Comparison of ENCODE assay signal across 9 mouse cellular contexts in the genomic region with DNA sequence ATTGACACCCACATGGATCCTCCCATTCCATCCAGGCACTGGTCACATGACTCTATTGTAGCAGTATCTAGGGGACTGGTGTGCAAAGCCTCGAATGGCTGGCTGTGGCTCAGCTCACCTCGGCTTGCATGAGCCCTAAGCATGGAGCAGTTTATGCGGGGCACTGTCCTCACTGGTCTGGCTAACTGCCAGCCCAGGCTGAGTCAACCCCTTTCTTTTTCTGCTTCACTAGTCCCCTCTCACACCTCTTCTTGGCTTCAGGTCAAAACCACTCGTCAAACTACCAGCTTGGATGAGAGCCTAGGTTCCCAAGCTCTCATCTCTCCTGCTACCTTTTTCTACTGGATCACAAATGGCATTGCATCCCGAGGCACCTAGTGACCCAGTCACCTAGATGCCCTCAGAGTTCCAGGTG. TPM values are rescaled to one million over a fixed set of nuclear protein-coding genes. Genes with fewer than 3 reads are reported as not detected.
DNase-seq lines count a peak whose midpoint lies in the region; ATAC-seq and TF ChIP-seq lines count a peak whose summit lies in the region.
"Had no signal": no experiment of that assay in that cellular context is flagged by ENCODE, and none has a peak within 500 bp of the region (broad histone marks: within the 10 kb centered on the region; RNA-seq: fewer than 3 reads in every experiment).

No protein-coding gene starts in this region.

- H3K36me3 ChIP-seq in midbrain, embryonic 16.5 days (ENCODE audit: control insufficient read depth, insufficient read depth, low read length), result no peaks in the 10 kb centered on the region
- no peaks in the 10 kb centered on the region for H3K36me3 ChIP-seq in midbrain, embryonic 10.5 days
- no peaks in the 10 kb centered on the region for H3K36me3 ChIP-seq in hindbrain, embryonic 16.5 days (ENCODE audit: control insufficient read depth, insufficient read depth, low read length)

- H3K4me3 ChIP-seq in midbrain, embryonic 16.5 days (ENCODE audit: low read depth, low read length), result no peak overlapping the region
- no peak overlapping the region for H3K4me3 ChIP-seq in midbrain, embryonic 10.5 days
- no peak overlapping the region for H3K4me3 ChIP-seq in hindbrain, embryonic 16.5 days (ENCODE audit: low read length)
- H3K4me3 ChIP-seq: left cerebral cortex, adult 2 months had no signal

- H3K4me1 ChIP-seq in midbrain, embryonic 16.5 days (ENCODE audit: control insufficient read depth, insufficient read depth, low read length), result no peaks in the 10 kb centered on the region
- H3K4me1 ChIP-seq in midbrain, embryonic 10.5 days, result no peaks in the 10 kb centered on the region
- H3K4me1 ChIP-seq in hindbrain, embryonic 16.5 days (ENCODE audit: control insufficient read depth, insufficient read depth, low read depth, low read length), result no peaks in the 10 kb centered on the region

- no peak overlapping the region for H3K4me2 ChIP-seq in midbrain, embryonic 16.5 days (ENCODE audit: low read length)
- no peak overlapping the region for H3K4me2 ChIP-seq in hindbrain, embryonic 16.5 days (ENCODE audit: low read length)

- no peak overlapping the region for H3K27ac ChIP-seq in midbrain, embryonic 16.5 days (ENCODE audit: low read length)
- H3K27ac ChIP-seq in midbrain, embryonic 10.5 days (replicated peaks), result no peak overlapping the region
- H3K27ac ChIP-seq in hindbrain, embryonic 16.5 days (ENCODE audit: low read depth, low read length), result no peak overlapping the region
- H3K27ac ChIP-seq: left cerebral cortex, adult 2 months had no signal

- ATAC-seq in midbrain, embryonic 16.5 days, result 0 out of 2 replicates have a peak, but pooled peaks have one; percentile 51
- peak; percentile 84 for ATAC-seq in hindbrain, embryonic 16.5 days

- no peak for TF ChIP-seq POLR2A in brain, embryonic 14.5 days (IDR thresholded peaks at IDR 0.05; ENCODE audit: borderline replicate concordance, extremely low read depth, insufficient read depth, insufficient read length, poor library complexity, severe bottlenecking)

- no peak for TF ChIP-seq CTCF in brain, embryonic 14.5 days (IDR thresholded peaks at IDR 0.05; ENCODE audit: borderline replicate concordance, extremely low read depth, insufficient read depth, insufficient read length)

- no peaks in the 10 kb centered on the region for H3K9me3 ChIP-seq in midbrain, embryonic 16.5 days (replicated peaks; ENCODE audit: control insufficient read depth, low read length, poor library complexity, severe bottlenecking)
- H3K9me3 ChIP-seq in midbrain, embryonic 10.5 days (replicated peaks), result no peaks in the 10 kb centered on the region; the same call in 1 of the 2 replicates
- H3K9me3 ChIP-seq in hindbrain, embryonic 16.5 days (ENCODE audit: control insufficient read depth, low read length), result no peaks in the 10 kb centered on the region

- H3K9ac ChIP-seq in midbrain, embryonic 16.5 days (ENCODE audit: low read depth, low read length), result no peak overlapping the region
- no peak overlapping the region for H3K9ac ChIP-seq in hindbrain, embryonic 16.5 days (ENCODE audit: low read depth, low read length)

- WGBS in midbrain, embryonic 16.5 days, result 45% methylated on average over 5 of the region's 5 CpGs
- WGBS in midbrain, embryonic 10.5 days, result 82% methylated on average over 5 of the region's 5 CpGs
- WGBS in hindbrain, embryonic 16.5 days, result 45% methylated on average over 5 of the region's 5 CpGs

- DNase-seq in midbrain, embryonic 10.5 days (ENCODE audit: low spot score), result no peak
- DNase-seq in brain, embryonic 14.5 days (ENCODE audit: low read depth), result peak; percentile 89
- peak; percentile 30 for DNase-seq in lung, postnatal 36 days
- DNase-seq in spleen, postnatal 14 days (ENCODE audit: low spot score in 2 of 2), result no peak
- DNase-seq in urinary bladder, postnatal 14 days (ENCODE audit: low spot score), result no peak
- no peak for DNase-seq in urinary bladder, postnatal 25 days (ENCODE audit: low spot score)

- H3K27me3 ChIP-seq in midbrain, embryonic 16.5 days (ENCODE audit: control insufficient read depth, insufficient read depth, low read depth, low read length), result no peaks in the 10 kb centered on the region
- H3K27me3 ChIP-seq in midbrain, embryonic 10.5 days (ENCODE audit: low read depth, poor library complexity, severe bottlenecking), result no peaks in the 10 kb centered on the region
- no peaks in the 10 kb centered on the region for H3K27me3 ChIP-seq in hindbrain, embryonic 16.5 days (replicated peaks; ENCODE audit: control insufficient read depth, insufficient read depth, low read length)

RNA-seq across cellular contexts. Expression of gene Daam2, which starts 51.5 kb away (rescaled TPM):
- 1.5 and 1.8 TPM in 2 replicates for polyA plus RNA-seq in midbrain, embryonic 16.5 days (2015; fragmentation: Nextera tagmentation; extraction: Ambion mirVana)
- 0.94 and 1.2 TPM in 2 replicates for polyA plus RNA-seq in midbrain, embryonic 10.5 days (2016; fragmentation: Nextera tagmentation; extraction: Ambion mirVana)
- 9.4 and 13.9 TPM in 2 replicates for polyA plus RNA-seq in brain, embryonic 14.5 days (2012; rRNA removed)
- polyA plus RNA-seq in hindbrain, embryonic 16.5 days (2015; fragmentation: Nextera tagmentation; extraction: Ambion mirVana), result 2.1 and 2.4 TPM in 2 replicates

Comparison
In these comparisons a context has a peak if more than half of its experiments do, and no peak if none do; other contexts are left out.
1. DNase-seq: peak in brain, embryonic 14.5 days (single experiment) and lung, postnatal 36 days (single experiment); none in midbrain, embryonic 10.5 days (single experiment), spleen, postnatal 14 days (0 of 2), urinary bladder, postnatal 14 days (single experiment) and urinary bladder, postnatal 25 days (single experiment).